Mouse (Mus musculus) lung, postnatal 0 days (tissue): ENCODE results near the gene Gm16506.
"Not testable (repeated sequence)": the region's sequence is repeated elsewhere in the genome, so short reads cannot be mapped to it uniquely, and the experiment has no call there.

Source experiments
- CTCF ChIP-seq: IDR thresholded peaks from 2 replicates; pipeline ENCODE4 v1.5.1; 2016; ENCODE audit warnings: antibody characterized with exemption, mild to moderate bottlenecking
- EP300 ChIP-seq: IDR thresholded peaks from 2 replicates; pipeline ENCODE4 v1.6.1; 2016; ENCODE audit warnings: antibody characterized with exemption, mild to moderate bottlenecking, control low read depth

DNA sequence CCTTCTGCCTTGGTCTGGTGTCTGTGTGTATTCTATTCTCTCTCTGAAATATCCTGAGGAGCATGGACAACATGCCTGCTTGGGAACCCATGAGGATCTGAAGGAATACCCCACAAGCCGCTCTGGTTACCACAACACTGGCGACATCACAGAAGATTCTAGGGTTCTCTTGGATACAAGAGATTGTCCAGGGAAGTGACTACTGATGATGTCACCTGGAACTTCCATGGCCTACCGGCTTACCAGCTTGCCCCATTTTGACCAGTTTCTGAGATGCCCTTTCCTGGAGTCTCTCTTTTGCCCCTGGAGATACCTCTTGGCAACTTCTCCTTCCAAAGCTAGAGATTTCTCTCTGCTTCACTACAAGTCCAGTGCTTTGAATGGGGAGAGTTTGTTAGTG lies at the start of gene Gm16506:
- not testable (repeated sequence) for TF ChIP-seq EP300, CTCF
